Mouse (Mus musculus): ENCODE measurements at regions not wholly inside any gene's neighbourhood (a gene's known extent, or its start where the extent isn't known, plus 50 kb on each side); places are given as distances from the start of the nearest gene placed in this dataset.

GRCm38 (mm10) chr2:161416218-161416927 lies 307.5 kb upstream of the Chd6 start:
- DNase-seq (ENCODE audit: low spot score): no peak
- ATAC-seq (replicated peaks; ENCODE audit: insufficient number of reproducible peaks, low FRiP score, low TSS enrichment, low read depth): no peak
- no peak overlapping the region for H3K9ac ChIP-seq (replicated peaks; ENCODE audit: low read length)
- no peaks in the 10 kb centered on the region for H3K9me3 ChIP-seq (replicated peaks; ENCODE audit: control insufficient read depth, low read length)
- no peak overlapping the region for H3K27ac ChIP-seq (replicated peaks; ENCODE audit: low read depth, low read length)
- no peak overlapping the region for H3K4me2 ChIP-seq (ENCODE audit: low read depth, low read length)
- H3K4me3 ChIP-seq (ENCODE audit: low read depth, low read length): no peak overlapping the region
- H3K4me1 ChIP-seq (ENCODE audit: control insufficient read depth, insufficient read depth, low read length): no peaks in the 10 kb centered on the region
- no peaks in the 10 kb centered on the region for H3K27me3 ChIP-seq (ENCODE audit: control insufficient read depth, insufficient read depth, low read length)
- no peaks in the 10 kb centered on the region for H3K36me3 ChIP-seq (replicated peaks; ENCODE audit: control insufficient read depth, insufficient read depth, low read depth, low read length)
- 70% methylated on average over 13 of the region's 13 CpGs for WGBS

GRCm38 (mm10) chr2:161408306-161408705 lies 299.4 kb upstream of the Chd6 start:
- Histone ChIP-seq H3K27me3 (ENCODE audit: control insufficient read depth, insufficient read depth, low read length) (no peaks in the 10 kb centered on the region), H3K9me3 (replicated peaks; ENCODE audit: control insufficient read depth, low read length) (no peaks in the 10 kb centered on the region), H3K4me3 (ENCODE audit: low read depth, low read length) (no peak overlapping the region), H3K9ac (replicated peaks; ENCODE audit: low read length) (no peak overlapping the region), H3K4me1 (ENCODE audit: control insufficient read depth, insufficient read depth, low read length) (no peaks in the 10 kb centered on the region), H3K4me2 (ENCODE audit: low read depth, low read length) (no peak overlapping the region), H3K27ac (replicated peaks; ENCODE audit: low read depth, low read length) (no peak overlapping the region), H3K36me3 (replicated peaks; ENCODE audit: control insufficient read depth, insufficient read depth, low read depth, low read length) (no peaks in the 10 kb centered on the region)
- no peak for DNase-seq (ENCODE audit: low spot score)
- no peak for ATAC-seq (replicated peaks; ENCODE audit: insufficient number of reproducible peaks, low FRiP score, low TSS enrichment, low read depth)
- 95% methylated on average over 1 of the region's 1 CpGs for WGBS

- no peaks in the 10 kb centered on the region for H3K27me3 ChIP-seq (ENCODE audit: control insufficient read depth, insufficient read depth, low read length)
- H3K9ac ChIP-seq (replicated peaks; ENCODE audit: low read length): no peak overlapping the region
- no peak overlapping the region for H3K4me2 ChIP-seq (ENCODE audit: low read depth, low read length)
- WGBS: 54% methylated on average over 1 of the region's 1 CpGs
- H3K4me3 ChIP-seq (ENCODE audit: low read depth, low read length): no peak overlapping the region
- DNase-seq (ENCODE audit: low spot score): peak; percentile 9
- no peaks in the 10 kb centered on the region for H3K4me1 ChIP-seq (ENCODE audit: control insufficient read depth, insufficient read depth, low read length)
- no peak for ATAC-seq (replicated peaks; ENCODE audit: insufficient number of reproducible peaks, low FRiP score, low TSS enrichment, low read depth)
- H3K9me3 ChIP-seq (replicated peaks; ENCODE audit: control insufficient read depth, low read length): no peaks in the 10 kb centered on the region
- no peaks in the 10 kb centered on the region for H3K36me3 ChIP-seq (replicated peaks; ENCODE audit: control insufficient read depth, insufficient read depth, low read depth, low read length)
- no peak overlapping the region for H3K27ac ChIP-seq (replicated peaks; ENCODE audit: low read depth, low read length)
These were observed 297.0 kb upstream of the Chd6 start for GRCm38 (mm10) chr2:161405847-161406384.

GRCm38 (mm10) chr2:161398061-161398460 lies 289.2 kb upstream of the Chd6 start:
- Histone ChIP-seq H3K9ac (replicated peaks; ENCODE audit: low read length) (no peak overlapping the region), H3K4me3 (ENCODE audit: low read depth, low read length) (no peak overlapping the region), H3K4me2 (ENCODE audit: low read depth, low read length) (no peak overlapping the region), H3K4me1 (ENCODE audit: control insufficient read depth, insufficient read depth, low read length) (no peaks in the 10 kb centered on the region), H3K36me3 (replicated peaks; ENCODE audit: control insufficient read depth, insufficient read depth, low read depth, low read length) (no peaks in the 10 kb centered on the region), H3K27me3 (ENCODE audit: control insufficient read depth, insufficient read depth, low read length) (no peaks in the 10 kb centered on the region), H3K9me3 (replicated peaks; ENCODE audit: control insufficient read depth, low read length) (no peaks in the 10 kb centered on the region), H3K27ac (replicated peaks; ENCODE audit: low read depth, low read length) (no peak overlapping the region)
- 92% methylated on average over 3 of the region's 3 CpGs for WGBS
- no peak for ATAC-seq (replicated peaks; ENCODE audit: insufficient number of reproducible peaks, low FRiP score, low TSS enrichment, low read depth)
- DNase-seq (ENCODE audit: low spot score): no peak

- no peak for DNase-seq (ENCODE audit: low spot score)
- H3K27me3 ChIP-seq (ENCODE audit: control insufficient read depth, insufficient read depth, low read length): no peaks in the 10 kb centered on the region
- 81% methylated on average over 15 of the region's 15 CpGs for WGBS
These were observed 282.2 kb upstream of the Chd6 start for GRCm38 (mm10) chr2:161390954-161391690.

GRCm38 (mm10) chr2:161389318-161389835 lies 280.5 kb upstream of the Chd6 start:
- ATAC-seq (replicated peaks; ENCODE audit: insufficient number of reproducible peaks, low FRiP score, low TSS enrichment, low read depth) (no peak), DNase-seq (ENCODE audit: low spot score) (no peak)
- no peaks in the 10 kb centered on the region for H3K36me3 ChIP-seq (replicated peaks; ENCODE audit: control insufficient read depth, insufficient read depth, low read depth, low read length)
- H3K27me3 ChIP-seq (ENCODE audit: control insufficient read depth, insufficient read depth, low read length): no peaks in the 10 kb centered on the region
- no peak overlapping the region for H3K4me2 ChIP-seq (ENCODE audit: low read depth, low read length)
- no peaks in the 10 kb centered on the region for H3K4me1 ChIP-seq (ENCODE audit: control insufficient read depth, insufficient read depth, low read length)
- no peaks in the 10 kb centered on the region for H3K9me3 ChIP-seq (replicated peaks; ENCODE audit: control insufficient read depth, low read length)
- H3K9ac ChIP-seq (replicated peaks; ENCODE audit: low read length): no peak overlapping the region
- H3K4me3 ChIP-seq (ENCODE audit: low read depth, low read length): no peak overlapping the region
- no peak overlapping the region for H3K27ac ChIP-seq (replicated peaks; ENCODE audit: low read depth, low read length)
- 90% methylated on average over 5 of the region's 5 CpGs for WGBS

More at GRCm38 (mm10) chr2:161390954-161391690, 282.2 kb upstream of the Chd6 start:
- H3K9ac ChIP-seq (replicated peaks; ENCODE audit: low read length): no peak overlapping the region
- no peak for ATAC-seq (replicated peaks; ENCODE audit: insufficient number of reproducible peaks, low FRiP score, low TSS enrichment, low read depth)
- H3K36me3 ChIP-seq (replicated peaks; ENCODE audit: control insufficient read depth, insufficient read depth, low read depth, low read length): no peaks in the 10 kb centered on the region
- H3K4me3 ChIP-seq (ENCODE audit: low read depth, low read length): no peak overlapping the region
- no peak overlapping the region for H3K27ac ChIP-seq (replicated peaks; ENCODE audit: low read depth, low read length)
- no peaks in the 10 kb centered on the region for H3K4me1 ChIP-seq (ENCODE audit: control insufficient read depth, insufficient read depth, low read length)
- H3K4me2 ChIP-seq (ENCODE audit: low read depth, low read length): no peak overlapping the region
- H3K9me3 ChIP-seq (replicated peaks; ENCODE audit: control insufficient read depth, low read length): no peaks in the 10 kb centered on the region

GRCm38 (mm10) chr2:161387054-161387453 lies 278.2 kb upstream of the Chd6 start:
- Histone ChIP-seq H3K4me1 (ENCODE audit: control insufficient read depth, insufficient read depth, low read length) (no peaks in the 10 kb centered on the region), H3K9me3 (replicated peaks; ENCODE audit: control insufficient read depth, low read length) (no peaks in the 10 kb centered on the region), H3K4me3 (ENCODE audit: low read depth, low read length) (no peak overlapping the region), H3K36me3 (replicated peaks; ENCODE audit: control insufficient read depth, insufficient read depth, low read depth, low read length) (no peaks in the 10 kb centered on the region), H3K27ac (replicated peaks; ENCODE audit: low read depth, low read length) (no peak overlapping the region), H3K4me2 (ENCODE audit: low read depth, low read length) (no peak overlapping the region), H3K27me3 (ENCODE audit: control insufficient read depth, insufficient read depth, low read length) (no peaks in the 10 kb centered on the region), H3K9ac (replicated peaks; ENCODE audit: low read length) (no peak overlapping the region)
- 89% methylated on average over 6 of the region's 6 CpGs for WGBS
- DNase-seq (ENCODE audit: low spot score) (no peak), ATAC-seq (replicated peaks; ENCODE audit: insufficient number of reproducible peaks, low FRiP score, low TSS enrichment, low read depth) (no peak)

- ATAC-seq (replicated peaks; ENCODE audit: insufficient number of reproducible peaks, low FRiP score, low TSS enrichment, low read depth) (no peak), DNase-seq (ENCODE audit: low spot score) (no peak)
- H3K9me3 ChIP-seq (replicated peaks; ENCODE audit: control insufficient read depth, low read length): no peaks in the 10 kb centered on the region
- no peaks in the 10 kb centered on the region for H3K27me3 ChIP-seq (ENCODE audit: control insufficient read depth, insufficient read depth, low read length)
- no peaks in the 10 kb centered on the region for H3K4me1 ChIP-seq (ENCODE audit: control insufficient read depth, insufficient read depth, low read length)
- no peaks in the 10 kb centered on the region for H3K36me3 ChIP-seq (replicated peaks; ENCODE audit: control insufficient read depth, insufficient read depth, low read depth, low read length)
- 68% methylated on average over 3 of the region's 3 CpGs for WGBS
- no peak overlapping the region for H3K4me2 ChIP-seq (ENCODE audit: low read depth, low read length)
- H3K27ac ChIP-seq (replicated peaks; ENCODE audit: low read depth, low read length): no peak overlapping the region
- H3K4me3 ChIP-seq (ENCODE audit: low read depth, low read length): no peak overlapping the region
- no peak overlapping the region for H3K9ac ChIP-seq (replicated peaks; ENCODE audit: low read length)
These were observed 273.5 kb upstream of the Chd6 start for GRCm38 (mm10) chr2:161382411-161382810.
